Mouse (Mus musculus) ES-Bruce4 (cell line): ENCODE measurements at regions not wholly inside any gene's neighbourhood (a gene's known extent, or its start where the extent isn't known, plus 50 kb on each side); places are given as distances from the start of the nearest gene placed in this dataset.

Experiments used
- EP300 ChIP-seq: IDR thresholded peaks from 2 replicates; pipeline ENCODE4 v1.6.1; 2011; ENCODE audit warnings: low read depth, low read length; ENCODE audit not compliant: insufficient read depth
- POLR2A ChIP-seq: IDR thresholded peaks from one replicate; pipeline ENCODE4 v1.8.1; 2011; ENCODE audit warnings: low read length; ENCODE audit not compliant: insufficient read depth

DNA sequence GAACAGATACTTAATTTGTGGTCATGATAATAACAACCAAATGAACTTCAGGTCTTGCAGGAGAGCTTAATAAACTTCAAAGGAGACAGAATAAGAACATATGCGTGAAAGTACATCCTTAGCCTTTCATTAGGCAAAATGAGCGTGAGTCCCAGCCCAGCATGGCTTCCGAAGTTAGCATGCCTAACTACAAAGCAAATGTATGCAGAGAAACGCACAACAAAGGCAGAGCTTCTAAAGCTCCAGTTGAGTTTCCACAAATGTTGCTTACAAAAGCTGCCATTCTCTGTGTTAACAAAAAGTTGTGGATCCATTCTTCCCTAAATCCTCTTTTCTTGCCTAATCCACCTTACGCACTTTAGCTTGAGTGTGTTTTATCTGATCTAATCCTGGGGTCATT is 458.7 kb upstream of the Zic4 start:
- TF ChIP-seq EP300 (no peak), POLR2A (no peak)
